Mouse (Mus musculus) olfactory bulb, adult 2 months (tissue): ENCODE data around the gene 1700092M07Rik. TPM values are rescaled to one million over a fixed set of nuclear protein-coding genes. Genes with fewer than 3 reads are reported as not detected.
A peak's percentile ranks its signal among the peaks of the same experiment; 100 is the strongest.
"Not testable (repeated sequence)": the region's sequence is repeated elsewhere in the genome, so short reads cannot be mapped to it uniquely, and the experiment has no call there.

ENCODE experiments used
- H3K27ac ChIP-seq: fragments of 200-500 bp; 2 replicates; pipeline ENCODE4 v1.5.1; 2012; ENCODE audit warnings: low read depth, low read length; ENCODE audit not compliant: insufficient read depth
- H3K4me1 ChIP-seq: fragments of 200-500 bp; 2 replicates; pipeline ENCODE4 v1.6.1; 2012; ENCODE audit warnings: low read length; ENCODE audit not compliant: control insufficient read depth, insufficient read depth
- H3K4me3 ChIP-seq: fragments of 200-500 bp; 2 replicates; pipeline ENCODE4 v1.5.1; 2012; ENCODE audit warnings: mild to moderate bottlenecking, low read depth, low read length, moderate library complexity; ENCODE audit not compliant: insufficient read depth
- CTCF ChIP-seq: fragments of 200-500 bp; IDR thresholded peaks from 2 replicates; pipeline ENCODE4 v1.5.1; 2012; ENCODE audit warnings: low read depth, mild to moderate bottlenecking, low read length, moderate library complexity; ENCODE audit not compliant: insufficient read depth
- POLR2A ChIP-seq: fragments of 200-500 bp; IDR thresholded peaks from 2 replicates; pipeline ENCODE4 v1.6.1; 2012; ENCODE audit warnings: mild to moderate bottlenecking, low read depth, low read length, moderate library complexity; ENCODE audit not compliant: insufficient read depth
- WGBS: fragments of 180-500 bp; shearing (Covaris S2); methylation state at CpG from one replicate; pipeline ENCODE4 v1.1.7; 2018; 5-methylcytosine and 5-hydroxymethylcytosine counted together
- polyA plus RNA-seq: library from polyadenylated mRNA; stranded (reverse); fragments of >200 nt; gene quantifications from 2 replicates; pipeline ENCODE4 v1.2.4, GENCODE M21; 2012; ENCODE audit warnings: low replicate concordance; ENCODE audit not compliant: missing spikeins, insufficient read depth, insufficient read length

The 1700092M07Rik gene
- polyA plus RNA-seq, 1 experiment = not detected

GRCm38 (mm10) chr19:8723574-8724346 is 16.8 kb upstream of the 1700092M07Rik start:
- TF ChIP-seq POLR2A = no peak
- no peak for TF ChIP-seq CTCF
- under 1% methylated on average over 20 of the region's 20 CpGs for WGBS
- H3K4me3 ChIP-seq = peak overlapping the region; percentile 61
- H3K27ac ChIP-seq = peak overlapping the region; percentile 58; the same call in 1 of the 2 replicates
- peaks cover 4% of the 10 kb centered on the region; the same call in 1 of the 2 replicates for H3K4me1 ChIP-seq

GRCm38 (mm10) chr19:8724392-8724791 is 16.1 kb upstream of the 1700092M07Rik start:
- H3K27ac ChIP-seq = no peak overlapping the region
- TF ChIP-seq POLR2A (no peak), CTCF (no peak)
- no peak overlapping the region for H3K4me3 ChIP-seq
- peaks cover 4% of the 10 kb centered on the region; the same call in 1 of the 2 replicates for H3K4me1 ChIP-seq
- WGBS = 7% methylated on average over 2 of the region's 2 CpGs

- Histone ChIP-seq H3K27ac (no peak overlapping the region), H3K4me3 (no peak overlapping the region), H3K4me1 (peaks cover 4% of the 10 kb centered on the region; the same call in 1 of the 2 replicates)
- 47% methylated on average over 4 of the region's 4 CpGs for WGBS
- TF ChIP-seq POLR2A (no peak), CTCF (no peak)
Observed at GRCm38 (mm10) chr19:8725081-8725613, 15.4 kb upstream of the 1700092M07Rik start.

- TF ChIP-seq CTCF = no peak
- TF ChIP-seq POLR2A = no peak
- no peak overlapping the region for H3K27ac ChIP-seq
- no peaks in the 10 kb centered on the region; the same call in 1 of the 2 replicates for H3K4me1 ChIP-seq
- H3K4me3 ChIP-seq = no peak overlapping the region
- 47% methylated on average over 3 of the region's 3 CpGs for WGBS
Observed at GRCm38 (mm10) chr19:8726609-8727390, 13.7 kb upstream of the 1700092M07Rik start.

GRCm38 (mm10) chr19:8727495-8728114 is 12.9 kb upstream of the 1700092M07Rik start:
- WGBS = 34% methylated on average over 5 of the region's 5 CpGs
- Histone ChIP-seq H3K4me1 (no peaks in the 10 kb centered on the region), H3K27ac (no peak overlapping the region), H3K4me3 (no peak overlapping the region)
- TF ChIP-seq POLR2A (no peak), CTCF (no peak)

- not testable (repeated sequence) for H3K27ac ChIP-seq, H3K4me3 ChIP-seq, H3K4me1 ChIP-seq
- 50% methylated on average over 3 of the region's 3 CpGs for WGBS
Observed at GRCm38 (mm10) chr19:8728335-8729099, 12.0 kb upstream of the 1700092M07Rik start.

GRCm38 (mm10) chr19:8734334-8734733 is 6.2 kb upstream of the 1700092M07Rik start:
- 69% methylated on average over 3 of the region's 3 CpGs for WGBS
- no peak for TF ChIP-seq CTCF
- no peak for TF ChIP-seq POLR2A
- Histone ChIP-seq H3K4me3 (no peak overlapping the region), H3K4me1 (peaks cover 2% of the 10 kb centered on the region; the same call in 1 of the 2 replicates), H3K27ac (no peak overlapping the region)
